Mouse (Mus musculus) kidney, adult 8-10 months (tissue): ENCODE measurements around the gene Gm21988.

Experiments used
- DNase-seq, 2 experiments: peaks; one replicate each; pipeline ENCODE4 v3.0.0; 2022

Gene Gm21988

GRCm38 (mm10) chr11:70235254-70235900, 4.3 kb downstream of the Gm21988 start:
- DNase-seq, result peak in 1 of 2 experiments; percentile 62

- DNase-seq, result no peak
Measured at GRCm38 (mm10) chr11:70234497-70234896, 5.1 kb downstream of the Gm21988 start.

DNA sequence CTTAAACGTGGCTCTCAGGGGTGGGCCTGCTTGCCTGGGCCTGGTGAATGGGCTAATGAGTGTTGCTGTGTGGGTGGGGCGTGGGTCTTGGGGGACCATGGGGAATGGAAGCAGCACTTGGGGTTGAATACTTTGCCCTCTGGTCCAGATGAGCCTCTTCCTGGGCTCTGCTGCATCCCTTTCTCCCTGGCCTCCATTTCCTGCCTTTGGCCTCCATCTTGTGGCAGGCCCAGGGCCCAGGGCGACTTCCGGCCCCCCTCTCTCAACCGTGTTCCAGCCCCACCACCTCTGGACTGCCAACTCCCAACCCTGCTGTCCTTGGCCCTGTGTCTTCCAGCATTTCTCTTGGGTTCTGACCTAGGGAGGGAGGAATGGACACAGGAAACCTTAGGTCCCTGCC, 5.6 kb downstream of the Gm21988 start:
- DNase-seq, result no peak

DNA sequence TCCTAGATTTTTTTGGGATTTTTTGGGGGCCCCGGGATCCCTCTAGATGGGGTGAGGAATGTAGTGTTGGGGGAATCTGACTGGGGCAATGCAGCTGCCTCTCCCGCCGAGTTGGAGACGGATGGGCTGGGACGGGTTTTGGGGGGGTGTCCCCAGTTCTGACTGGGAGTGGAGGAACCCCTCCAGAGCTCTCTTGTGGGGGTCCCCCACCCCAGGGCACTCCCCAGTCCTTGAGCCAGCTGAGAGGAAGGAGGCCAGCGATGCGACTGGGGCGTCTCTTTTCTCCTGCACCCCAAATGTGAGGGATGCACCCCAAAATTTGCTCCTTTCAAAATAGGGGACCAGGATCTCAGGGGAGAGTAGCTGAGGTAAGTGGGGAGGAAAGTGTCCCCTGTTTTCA, 6.6 kb downstream of the Gm21988 start:
- DNase-seq, result no peak

DNA sequence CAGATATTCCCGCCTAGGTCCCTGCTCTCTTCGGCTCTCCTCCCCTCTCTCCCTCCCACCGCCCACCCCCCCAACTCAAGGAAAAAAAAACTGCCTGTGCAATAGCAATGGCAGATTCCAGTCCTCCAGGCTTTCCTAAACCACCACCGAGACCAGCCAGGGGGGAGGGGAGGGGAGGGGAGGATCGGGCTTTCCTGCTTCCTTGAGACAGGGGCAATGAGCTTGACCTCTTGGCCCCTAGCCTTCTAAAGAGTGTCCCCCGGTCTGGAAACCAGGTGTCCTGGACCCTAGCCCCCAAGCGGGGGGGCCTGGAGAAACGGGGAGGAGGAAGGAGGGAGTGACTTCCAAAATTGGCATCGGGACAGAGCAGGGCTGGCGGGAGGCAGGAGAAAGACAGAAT, 7.1 kb downstream of the Gm21988 start:
- DNase-seq, result no peak

DNA sequence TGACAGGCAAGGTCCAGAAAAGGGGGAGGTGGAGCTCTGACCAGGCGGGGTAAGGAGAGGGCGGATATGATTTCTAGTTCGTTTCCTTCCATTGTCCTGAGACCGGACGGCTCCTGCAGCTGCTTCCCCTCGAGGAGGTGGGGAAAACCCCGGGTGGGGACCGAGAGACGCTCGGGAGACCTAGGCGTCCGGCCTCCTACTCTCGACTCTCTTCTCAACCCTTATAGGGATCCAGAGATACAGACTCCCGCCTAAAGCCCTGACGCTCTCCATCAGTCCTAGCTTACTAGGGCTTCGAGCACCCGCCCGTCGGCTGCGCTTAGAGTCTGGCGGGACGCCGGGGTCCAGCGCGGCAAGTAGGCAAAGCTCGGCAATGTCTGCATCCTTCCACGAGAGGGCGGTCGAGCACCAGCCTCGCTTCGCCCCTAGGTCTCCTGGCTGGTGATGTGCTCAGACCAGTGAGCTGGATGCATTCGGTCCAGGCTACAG, 9.3 kb downstream of the Gm21988 start:
- DNase-seq, result peak; percentile 77 to 82

- DNase-seq, result peak in 1 of 2 experiments; percentile 37
Measured at GRCm38 (mm10) chr11:70229260-70230010, 10.2 kb downstream of the Gm21988 start, which contains the start of gene Bcl6b. Gene Bcl6b (minus strand): TSS chr11:70229798.

GRCm38 (mm10) chr11:70228828-70229227, 10.8 kb downstream of the Gm21988 start:
- peak; percentile 77 to 89 for DNase-seq

GRCm38 (mm10) chr11:70227661-70228245, 11.9 kb downstream of the Gm21988 start:
- DNase-seq, result no peak

- no peak for DNase-seq
Measured at GRCm38 (mm10) chr11:70227126-70227525, 12.5 kb downstream of the Gm21988 start.

- DNase-seq, result peak in 1 of 2 experiments; percentile 57
Measured at GRCm38 (mm10) chr11:70226602-70226890, 13.1 kb downstream of the Gm21988 start.

DNA sequence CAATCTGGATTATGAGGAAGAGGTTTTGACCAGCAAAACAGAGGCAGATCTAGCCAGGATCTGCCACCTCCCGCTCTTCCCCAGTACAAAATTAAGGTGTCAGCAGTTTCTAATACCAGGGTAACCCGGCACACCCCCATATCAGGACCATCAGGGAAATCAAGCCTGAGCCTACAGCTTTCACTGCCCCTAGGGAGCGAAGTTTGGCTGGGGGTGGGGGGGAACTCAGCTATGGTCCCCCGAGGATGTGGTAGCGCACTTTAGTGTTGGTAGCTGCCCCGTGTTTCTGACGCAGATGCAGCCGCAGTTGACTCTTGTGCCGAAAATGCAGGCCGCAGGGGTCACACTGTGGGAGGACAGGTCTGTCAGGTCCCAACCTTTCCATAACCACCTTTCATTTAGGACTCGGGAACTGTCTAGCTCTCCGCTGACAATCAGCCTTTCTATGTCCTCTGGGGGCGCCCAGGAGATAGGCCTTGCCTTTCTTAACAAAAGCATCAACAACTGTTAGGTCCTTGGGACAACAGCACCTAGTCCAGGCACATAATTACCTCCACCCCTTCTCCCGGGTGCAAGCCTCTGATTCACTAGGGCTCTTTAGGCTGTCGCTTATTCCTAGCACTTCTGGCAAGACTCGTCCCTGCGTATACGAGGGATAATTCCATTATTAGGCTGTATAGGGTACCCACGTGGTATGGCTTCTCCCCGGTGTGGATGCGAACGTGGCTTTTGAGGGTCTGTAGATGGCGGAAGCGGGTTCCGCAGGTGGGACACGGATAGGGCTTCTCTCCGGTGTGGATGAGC, 13.6 kb downstream of the Gm21988 start:
- DNase-seq, result peak in 1 of 2 experiments; percentile 30

- DNase-seq, result peak in 1 of 2 experiments; percentile 44
Measured at GRCm38 (mm10) chr11:70223724-70224123, 15.9 kb downstream of the Gm21988 start.

DNA sequence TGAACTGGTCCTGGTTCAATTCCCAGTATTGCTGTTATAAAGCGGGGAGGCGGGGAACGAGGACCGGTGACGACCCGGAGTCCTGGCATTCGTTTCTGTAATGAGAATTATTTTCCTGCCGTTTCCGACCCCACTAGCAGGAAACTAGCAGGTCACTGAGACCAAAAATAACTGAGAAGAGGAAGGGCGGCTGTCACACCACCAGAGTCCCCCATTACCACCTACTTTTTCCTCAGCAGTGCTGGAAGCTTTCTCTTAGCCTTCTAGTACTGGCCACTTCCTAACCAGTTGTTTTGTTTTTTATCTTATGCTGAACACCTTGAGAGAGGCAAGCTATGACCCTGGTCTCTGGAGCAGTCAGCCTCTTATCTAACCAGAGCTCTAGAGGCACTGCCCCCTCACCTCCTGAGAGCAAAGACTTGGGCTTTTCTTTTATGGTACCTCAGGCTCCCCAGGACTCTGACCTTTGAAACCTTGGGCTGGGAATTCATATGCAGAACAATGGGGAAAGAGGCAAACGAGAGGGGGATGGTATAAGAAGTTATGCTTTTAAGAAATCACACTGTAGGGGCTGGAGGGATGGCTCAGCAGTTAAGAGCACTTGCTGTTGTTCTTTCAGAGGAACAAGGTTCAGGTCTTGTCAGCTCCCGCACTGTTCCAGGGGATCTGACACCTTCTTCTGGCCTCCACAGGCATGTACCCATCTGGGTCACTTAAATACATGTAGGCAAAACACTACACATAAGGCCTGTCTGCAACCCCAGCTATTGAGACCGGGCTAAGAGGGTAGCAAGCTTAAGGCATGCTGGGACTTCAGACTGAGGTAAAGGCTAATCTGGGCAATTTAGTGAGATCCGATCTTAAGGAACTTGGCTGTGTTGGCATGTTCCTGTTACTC, 17.8 kb downstream of the Gm21988 start:
- peak in 1 of 2 experiments; percentile 68 for DNase-seq

DNA sequence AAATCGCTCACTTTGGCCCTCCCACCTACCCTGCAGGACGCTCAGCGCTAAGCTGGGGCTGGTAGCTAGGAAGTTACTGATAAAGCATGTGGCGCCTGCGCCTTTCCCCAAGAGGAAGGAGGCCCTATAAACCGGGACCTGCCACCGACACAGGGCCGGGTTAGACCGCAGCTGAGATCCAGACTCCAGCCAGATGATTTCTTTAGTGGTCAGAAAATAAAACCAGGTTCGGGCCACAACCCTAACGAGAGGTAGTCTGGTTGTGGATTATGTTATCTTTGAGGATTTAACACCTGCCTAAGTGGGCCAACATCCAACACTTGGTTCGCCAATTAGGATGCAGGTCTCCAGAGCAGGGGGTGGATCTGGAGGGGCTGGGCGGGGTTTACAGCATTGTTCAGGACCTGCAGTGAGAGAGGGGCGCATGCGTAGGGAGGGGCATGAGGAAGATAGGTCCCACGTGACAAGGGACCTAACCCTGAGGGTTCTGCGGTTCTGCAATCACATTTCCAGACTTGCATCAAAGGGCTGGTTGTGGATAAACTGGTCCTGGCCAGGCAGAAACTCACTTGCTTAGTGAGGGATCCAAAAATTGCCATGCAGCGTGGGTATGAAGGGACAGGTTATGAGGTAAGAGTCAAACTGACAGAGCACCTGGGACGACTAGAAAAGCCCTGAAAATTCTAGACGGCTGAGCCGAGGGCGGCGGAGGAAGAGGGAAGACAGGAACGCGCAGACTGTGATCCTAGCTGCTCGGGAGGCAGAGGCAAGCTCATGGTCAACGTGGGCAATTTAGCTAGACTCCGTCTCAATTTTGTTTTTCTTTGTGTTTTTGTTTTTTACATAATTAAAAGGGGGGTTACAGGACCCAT, 18.7 kb downstream of the Gm21988 start, which contains the start of gene Slc16a13:
Gene Slc16a13, minus strand, starts transcription at position 334 of the 872 bp plus-strand sequence.
- DNase-seq, result peak; percentile 98 to 99

DNA sequence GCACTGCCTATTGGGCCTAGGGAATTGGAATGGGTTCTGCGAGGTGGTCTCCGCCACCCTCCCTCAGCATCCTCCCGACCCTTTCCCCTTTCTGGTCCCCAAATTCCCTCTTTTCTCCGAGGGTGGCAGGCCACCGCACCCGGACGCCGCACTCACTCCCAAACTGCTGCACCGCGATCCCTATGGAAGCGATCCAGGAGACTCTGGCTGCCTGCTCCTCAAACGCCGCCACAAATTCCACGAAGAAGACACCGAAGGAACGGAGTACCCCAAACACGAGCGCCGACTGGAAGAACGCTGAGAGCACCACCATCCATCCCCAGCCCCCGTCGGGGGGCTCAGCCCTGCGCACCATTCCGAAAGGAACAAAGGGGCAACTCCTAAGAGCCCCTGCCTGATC, 19.3 kb downstream of the Gm21988 start:
- DNase-seq, result no peak

DNA sequence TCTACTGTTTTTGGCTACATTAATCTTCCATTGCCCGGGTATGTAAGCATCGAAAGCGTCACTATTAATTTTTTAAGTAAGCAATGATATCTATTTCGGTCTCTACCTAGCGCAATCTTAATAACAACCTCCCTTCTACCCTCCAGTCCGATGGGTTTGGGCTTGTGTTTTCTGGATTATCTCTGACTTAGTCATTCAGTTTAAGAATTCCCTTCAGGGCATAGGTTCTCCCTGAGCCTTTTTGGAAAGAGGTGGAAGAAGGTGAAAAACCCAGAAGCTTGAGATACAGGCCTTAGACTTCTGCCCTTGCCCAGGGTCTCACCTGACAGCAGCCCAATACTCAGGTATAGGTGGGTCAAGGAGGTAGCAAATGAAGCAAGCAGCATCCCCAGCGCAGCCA, 19.8 kb downstream of the Gm21988 start:
- DNase-seq, result no peak

- DNase-seq, result peak in 1 of 2 experiments; percentile 44
Measured at GRCm38 (mm10) chr11:70218741-70219470, 20.7 kb downstream of the Gm21988 start.

DNA sequence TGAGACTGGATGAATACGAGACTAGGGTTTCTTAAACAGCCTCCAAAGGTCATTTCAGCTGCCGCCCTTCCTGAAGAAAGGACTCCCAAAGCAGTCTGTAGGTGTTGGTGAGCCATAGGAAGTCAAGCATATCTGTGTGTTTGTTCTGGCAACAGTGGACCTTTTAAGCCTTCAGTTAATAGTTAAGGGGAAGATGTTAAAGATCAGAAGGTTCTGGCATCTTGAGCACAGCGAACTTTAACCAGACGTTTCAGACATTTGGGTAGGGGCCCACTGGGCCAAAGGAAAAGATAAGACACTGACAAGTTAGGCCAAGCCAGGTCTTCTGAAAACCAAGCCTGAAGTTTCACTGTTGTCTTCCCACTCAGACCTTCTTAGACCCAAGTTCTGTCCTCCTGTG, 21.6 kb downstream of the Gm21988 start:
- peak; percentile 82 to 89 for DNase-seq

DNA sequence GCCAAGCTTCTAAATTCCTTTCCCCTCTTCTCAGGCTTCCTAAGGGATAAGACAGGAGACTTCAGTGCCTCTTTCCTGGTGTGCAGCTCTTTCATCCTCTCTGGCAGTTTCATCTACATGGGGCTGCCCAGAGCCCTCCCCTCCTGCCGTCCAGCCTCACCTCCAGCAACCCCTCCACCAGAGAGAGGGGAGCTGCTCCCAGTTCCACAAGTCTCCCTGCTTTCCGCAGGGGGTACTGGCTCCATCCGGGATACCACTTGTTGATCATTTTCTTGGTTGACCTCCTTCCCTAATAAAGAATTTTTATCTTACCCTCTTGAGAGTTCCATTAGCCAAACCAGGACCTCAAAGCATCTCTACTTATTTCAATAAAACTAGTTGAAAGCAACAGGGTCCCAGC, 23.5 kb downstream of the Gm21988 start:
- DNase-seq, result peak in 1 of 2 experiments; percentile 4
